Comparison of ENCODE assay signal across 13 mouse cellular contexts in the genomic region with DNA sequence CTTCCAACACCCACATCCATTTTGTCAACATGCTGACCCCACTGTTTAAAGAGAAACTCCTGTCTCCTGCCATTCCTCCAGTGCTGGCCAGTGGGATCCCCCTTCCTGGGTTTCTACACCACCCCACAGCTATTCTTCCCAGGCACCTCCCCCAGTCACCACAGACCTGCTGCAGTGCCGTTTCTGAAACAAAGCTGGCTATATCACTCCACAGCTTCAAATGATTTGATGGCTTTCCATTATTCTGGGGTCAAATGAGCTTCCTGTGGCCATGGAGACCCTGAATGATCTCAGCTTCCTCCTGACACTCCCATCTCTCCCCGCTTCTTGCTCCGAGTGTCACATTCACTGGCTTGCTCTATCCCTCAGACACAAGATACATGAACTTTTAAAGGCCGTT. TPM values are rescaled to one million over a fixed set of nuclear protein-coding genes. Genes with fewer than 3 reads are reported as not detected.
DNase-seq lines count a peak whose midpoint lies in the region; ATAC-seq and TF ChIP-seq lines count a peak whose summit lies in the region.
"Had no signal": no experiment of that assay in that cellular context is flagged by ENCODE, and none has a peak within 500 bp of the region (broad histone marks: within the 10 kb centered on the region; RNA-seq: fewer than 3 reads in every experiment).

No protein-coding gene starts in this region.

- no peak overlapping the region; the same call in 1 of the 2 replicates for H3K4me2 ChIP-seq in forebrain, embryonic 11.5 days (ENCODE audit: low read depth, low read length, severe bottlenecking)
- H3K4me2 ChIP-seq in lung, embryonic 14.5 days = peak overlapping the region; percentile 19
- H3K4me2 ChIP-seq in intestine, postnatal 0 days (replicated peaks; ENCODE audit: low read depth) = peak overlapping the region; percentile 9; the same call in 1 of the 2 replicates
- H3K4me2 ChIP-seq in neural tube, embryonic 15.5 days = peak overlapping the region; percentile 78

- no peak for TF ChIP-seq CTCF in lung, embryonic 14.5 days (IDR thresholded peaks at IDR 0.05; ENCODE audit: low read depth)
- no peak for TF ChIP-seq CTCF in intestine, postnatal 0 days (IDR thresholded peaks at IDR 0.05; ENCODE audit: low read depth)

- H3K9me3 ChIP-seq in forebrain, embryonic 10.5 days = no peaks in the 10 kb centered on the region
- H3K9me3 ChIP-seq in forebrain, embryonic 11.5 days (ENCODE audit: control insufficient read depth, low read length) = no peaks in the 10 kb centered on the region
- no peaks in the 10 kb centered on the region for H3K9me3 ChIP-seq in lung, embryonic 14.5 days (ENCODE audit: low read depth, low read length)
- H3K9me3 ChIP-seq in intestine, postnatal 0 days (ENCODE audit: control insufficient read depth) = no peaks in the 10 kb centered on the region
- H3K9me3 ChIP-seq in neural tube, embryonic 15.5 days (replicated peaks) = no peaks in the 10 kb centered on the region

- H3K4me1 ChIP-seq in forebrain, embryonic 10.5 days = peaks cover 62% of the 10 kb centered on the region
- peaks cover 18% of the 10 kb centered on the region for H3K4me1 ChIP-seq in forebrain, embryonic 11.5 days (replicated peaks; ENCODE audit: control insufficient read depth, insufficient read depth, low read length)
- H3K4me1 ChIP-seq in lung, embryonic 14.5 days (ENCODE audit: insufficient read depth) = peaks cover 3% of the 10 kb centered on the region; the same call in 1 of the 2 replicates
- H3K4me1 ChIP-seq in intestine, postnatal 0 days (replicated peaks; ENCODE audit: control insufficient read depth, insufficient read depth, low read length) = 0 out of 2 replicates have a peak, but pooled peaks cover 3% of the 10 kb centered on the region
- H3K4me1 ChIP-seq in neural tube, embryonic 15.5 days = peaks cover 58% of the 10 kb centered on the region

- ATAC-seq in forebrain, embryonic 11.5 days (replicated peaks; ENCODE audit: low FRiP score) = no peak
- ATAC-seq in lung, embryonic 14.5 days (ENCODE audit: insufficient read depth) = no peak
- ATAC-seq in intestine, postnatal 0 days = no peak
- no peak for ATAC-seq in neural tube, embryonic 15.5 days (ENCODE audit: low FRiP score)
- no peak for ATAC-seq in megakaryocyte, adult 5-6 weeks (ENCODE audit: poor library complexity, severe bottlenecking)

- WGBS in forebrain, embryonic 10.5 days = 30% methylated on average over 4 of the region's 4 CpGs
- 22% methylated on average over 4 of the region's 4 CpGs for WGBS in forebrain, embryonic 11.5 days
- 13% methylated on average over 4 of the region's 4 CpGs for WGBS in lung, embryonic 14.5 days
- WGBS in intestine, postnatal 0 days = 32% methylated on average over 4 of the region's 4 CpGs
- WGBS in neural tube, embryonic 15.5 days = 6% methylated on average over 4 of the region's 4 CpGs

- H3K27ac ChIP-seq in forebrain, embryonic 10.5 days = 0 out of 2 replicates have a peak overlapping the region, but pooled peaks have one; percentile 31
- no peak overlapping the region for H3K27ac ChIP-seq in forebrain, embryonic 11.5 days (ENCODE audit: low read depth, low read length)
- no peak overlapping the region for H3K27ac ChIP-seq in lung, embryonic 14.5 days (ENCODE audit: low read depth)
- no peak overlapping the region for H3K27ac ChIP-seq in intestine, postnatal 0 days (ENCODE audit: low read depth, low read length)
- peak overlapping the region; percentile 48; the same call in 1 of the 2 replicates for H3K27ac ChIP-seq in neural tube, embryonic 15.5 days (replicated peaks)

- peak overlapping the region; percentile 16 for H3K4me3 ChIP-seq in forebrain, embryonic 10.5 days
- H3K4me3 ChIP-seq in forebrain, embryonic 11.5 days (ENCODE audit: low read depth, low read length) = no peak overlapping the region
- no peak overlapping the region for H3K4me3 ChIP-seq in lung, embryonic 14.5 days (ENCODE audit: low read depth, low read length)
- no peak overlapping the region for H3K4me3 ChIP-seq in intestine, postnatal 0 days (ENCODE audit: low read depth, low read length)
- H3K4me3 ChIP-seq in neural tube, embryonic 15.5 days (replicated peaks) = peak overlapping the region; percentile 19

- no peak overlapping the region for H3K9ac ChIP-seq in forebrain, embryonic 11.5 days (ENCODE audit: low read length)
- H3K9ac ChIP-seq in lung, embryonic 14.5 days = no peak overlapping the region
- H3K9ac ChIP-seq in intestine, postnatal 0 days (ENCODE audit: low read depth, low read length) = no peak overlapping the region
- peak overlapping the region; percentile 17; the same call in 1 of the 2 replicates for H3K9ac ChIP-seq in neural tube, embryonic 15.5 days (replicated peaks)

- no peak for DNase-seq in forebrain, embryonic 10.5 days (ENCODE audit: extremely low spot score, low spot score)
- DNase-seq in forebrain, embryonic 11.5 days (ENCODE audit: low spot score) = no peak
- DNase-seq in lung, embryonic 14.5 days = no peak
- no peak for DNase-seq in lung, postnatal 4 days
- no peak for DNase-seq in cerebellum, postnatal 25 days
- DNase-seq: adrenal gland, postnatal 25 days; cerebellum, postnatal 36 days; left cerebral cortex, postnatal 4 days; right cerebral cortex, postnatal 4 days had no signal

- H3K36me3 ChIP-seq in forebrain, embryonic 10.5 days (replicated peaks) = peaks cover 56% of the 10 kb centered on the region
- no peaks in the 10 kb centered on the region; the same call in 1 of the 2 replicates for H3K36me3 ChIP-seq in forebrain, embryonic 11.5 days (ENCODE audit: control insufficient read depth, insufficient read depth, low read length)
- H3K36me3 ChIP-seq in lung, embryonic 14.5 days (ENCODE audit: insufficient read depth) = peaks cover 37% of the 10 kb centered on the region
- H3K36me3 ChIP-seq in intestine, postnatal 0 days (ENCODE audit: control insufficient read depth, insufficient read depth) = peaks cover 5% of the 10 kb centered on the region
- H3K36me3 ChIP-seq in neural tube, embryonic 15.5 days = peaks cover 32% of the 10 kb centered on the region

- peaks cover 23% of the 10 kb centered on the region for H3K27me3 ChIP-seq in forebrain, embryonic 10.5 days (ENCODE audit: poor library complexity, severe bottlenecking)
- H3K27me3 ChIP-seq in forebrain, embryonic 11.5 days (ENCODE audit: control insufficient read depth, insufficient read depth, low read length) = no peaks in the 10 kb centered on the region
- H3K27me3 ChIP-seq in lung, embryonic 14.5 days (ENCODE audit: insufficient read depth, low read length) = no peaks in the 10 kb centered on the region
- H3K27me3 ChIP-seq in intestine, postnatal 0 days (replicated peaks; ENCODE audit: control insufficient read depth, insufficient read depth, low read length) = peaks cover 10% of the 10 kb centered on the region; the same call in 1 of the 2 replicates
- H3K27me3 ChIP-seq in neural tube, embryonic 15.5 days (replicated peaks) = no peaks in the 10 kb centered on the region

RNA-seq across cellular contexts. Expression of a gene that starts 2.9 kb away (rescaled TPM):
- 8.8 and 9.9 TPM in 2 replicates for polyA plus RNA-seq in forebrain, embryonic 10.5 days (2016; fragmentation: Nextera tagmentation; extraction: Ambion mirVana)
- polyA plus RNA-seq in forebrain, embryonic 11.5 days (2014; fragmentation: Nextera tagmentation; extraction: Ambion mirVana) = 21.3 and 21.4 TPM in 2 replicates
- polyA plus RNA-seq in lung, embryonic 14.5 days (2014; fragmentation: Nextera tagmentation; extraction: Ambion mirVana) = 17.7 and 20.7 TPM in 2 replicates
- polyA plus RNA-seq in intestine, postnatal 0 days (2015; fragmentation: Nextera tagmentation; extraction: Ambion mirVana) = 2.2 and 2.4 TPM in 2 replicates
- 10.0 and 10.8 TPM in 2 replicates for polyA plus RNA-seq in neural tube, embryonic 15.5 days (2015; fragmentation: Nextera tagmentation; extraction: Ambion mirVana)
- total RNA-seq in megakaryocyte, adult 5-6 weeks (2015) = 0.07 TPM in 2 replicates
- total RNA-seq in megakaryocyte, adult 5-6 weeks (2017) = 0.04 TPM in 1 of 2 replicates, not detected in the other
- total RNA-seq: hematopoietic stem cell, adult 5-6 weeks had no signal

RNA-seq across cellular contexts. Expression of a gene that starts 26.3 kb away (rescaled TPM):
- polyA plus RNA-seq in forebrain, embryonic 10.5 days (2016; fragmentation: Nextera tagmentation; extraction: Ambion mirVana) = 344 and 348 TPM in 2 replicates
- polyA plus RNA-seq in forebrain, embryonic 11.5 days (2014; fragmentation: Nextera tagmentation; extraction: Ambion mirVana) = 274 and 275 TPM in 2 replicates
- 384 and 388 TPM in 2 replicates for polyA plus RNA-seq in lung, embryonic 14.5 days (2014; fragmentation: Nextera tagmentation; extraction: Ambion mirVana)
- 255 and 275 TPM in 2 replicates for polyA plus RNA-seq in intestine, postnatal 0 days (2015; fragmentation: Nextera tagmentation; extraction: Ambion mirVana)
- 189 and 232 TPM in 2 replicates for polyA plus RNA-seq in neural tube, embryonic 15.5 days (2015; fragmentation: Nextera tagmentation; extraction: Ambion mirVana)
- total RNA-seq in megakaryocyte, adult 5-6 weeks (2015) = 74.5 and 84.2 TPM in 2 replicates
- 37.8 and 40.1 TPM in 2 replicates for total RNA-seq in megakaryocyte, adult 5-6 weeks (2017)

RNA-seq across cellular contexts. Expression of a gene that starts 32.5 kb away (rescaled TPM):
- 60.2 and 62.6 TPM in 2 replicates for polyA plus RNA-seq in forebrain, embryonic 10.5 days (2016; fragmentation: Nextera tagmentation; extraction: Ambion mirVana)
- 53.9 and 62.7 TPM in 2 replicates for polyA plus RNA-seq in forebrain, embryonic 11.5 days (2014; fragmentation: Nextera tagmentation; extraction: Ambion mirVana)
- polyA plus RNA-seq in lung, embryonic 14.5 days (2014; fragmentation: Nextera tagmentation; extraction: Ambion mirVana) = 73.7 and 78.2 TPM in 2 replicates
- 176 and 184 TPM in 2 replicates for polyA plus RNA-seq in intestine, postnatal 0 days (2015; fragmentation: Nextera tagmentation; extraction: Ambion mirVana)
- polyA plus RNA-seq in neural tube, embryonic 15.5 days (2015; fragmentation: Nextera tagmentation; extraction: Ambion mirVana) = 41.4 and 50.2 TPM in 2 replicates
- 69.7 and 71.5 TPM in 2 replicates for total RNA-seq in megakaryocyte, adult 5-6 weeks (2015)
- 21.7 and 29.0 TPM in 2 replicates for total RNA-seq in megakaryocyte, adult 5-6 weeks (2017)

RNA-seq across cellular contexts. Expression of a gene that starts 40.4 kb away (rescaled TPM):
- polyA plus RNA-seq in forebrain, embryonic 10.5 days (2016; fragmentation: Nextera tagmentation; extraction: Ambion mirVana) = 178 and 183 TPM in 2 replicates
- polyA plus RNA-seq in forebrain, embryonic 11.5 days (2014; fragmentation: Nextera tagmentation; extraction: Ambion mirVana) = 196 and 204 TPM in 2 replicates
- polyA plus RNA-seq in lung, embryonic 14.5 days (2014; fragmentation: Nextera tagmentation; extraction: Ambion mirVana) = 175 and 192 TPM in 2 replicates
- 164 and 168 TPM in 2 replicates for polyA plus RNA-seq in intestine, postnatal 0 days (2015; fragmentation: Nextera tagmentation; extraction: Ambion mirVana)
- polyA plus RNA-seq in neural tube, embryonic 15.5 days (2015; fragmentation: Nextera tagmentation; extraction: Ambion mirVana) = 101 and 102 TPM in 2 replicates
- total RNA-seq in megakaryocyte, adult 5-6 weeks (2015) = 259 and 284 TPM in 2 replicates
- total RNA-seq in megakaryocyte, adult 5-6 weeks (2017) = 129 and 148 TPM in 2 replicates

RNA-seq across cellular contexts. Expression of a gene that starts 47.4 kb away (rescaled TPM):
- 43.5 and 46.5 TPM in 2 replicates for polyA plus RNA-seq in forebrain, embryonic 10.5 days (2016; fragmentation: Nextera tagmentation; extraction: Ambion mirVana)
- polyA plus RNA-seq in forebrain, embryonic 11.5 days (2014; fragmentation: Nextera tagmentation; extraction: Ambion mirVana) = 40.6 and 41.4 TPM in 2 replicates
- 45.2 and 48.9 TPM in 2 replicates for polyA plus RNA-seq in lung, embryonic 14.5 days (2014; fragmentation: Nextera tagmentation; extraction: Ambion mirVana)
- 12.7 and 15.0 TPM in 2 replicates for polyA plus RNA-seq in intestine, postnatal 0 days (2015; fragmentation: Nextera tagmentation; extraction: Ambion mirVana)
- polyA plus RNA-seq in neural tube, embryonic 15.5 days (2015; fragmentation: Nextera tagmentation; extraction: Ambion mirVana) = 27.8 and 28.8 TPM in 2 replicates
- 12.3 and 15.8 TPM in 2 replicates for total RNA-seq in megakaryocyte, adult 5-6 weeks (2015)
- total RNA-seq in megakaryocyte, adult 5-6 weeks (2017) = 17.4 and 21.0 TPM in 2 replicates

Comparison
In these comparisons a context has a peak if more than half of its experiments do, and no peak if none do; other contexts are left out.
1. H3K27ac ChIP-seq: peak in forebrain, embryonic 10.5 days (single experiment) and neural tube, embryonic 15.5 days (single experiment); none in forebrain, embryonic 11.5 days (single experiment), lung, embryonic 14.5 days (single experiment) and intestine, postnatal 0 days (single experiment).
2. H3K4me3 ChIP-seq: peak in forebrain, embryonic 10.5 days (single experiment) and neural tube, embryonic 15.5 days (single experiment); none in forebrain, embryonic 11.5 days (single experiment), lung, embryonic 14.5 days (single experiment) and intestine, postnatal 0 days (single experiment).